Mouse (Mus musculus) ovary, postnatal 36 days (tissue): Measurements from ENCODE around the gene Nat8f2.

Experiments
- DNase-seq: peaks from one replicate; pipeline ENCODE4 v3.0.0; 2022; ENCODE audit warnings: low spot score, mixed read lengths

Nat8f2 gene

GRCm38 (mm10) chr6:85822286-85822685 lies 46.7 kb downstream of the Nat8f2 start:
- no peak for DNase-seq

- DNase-seq, result no peak
Measured at GRCm38 (mm10) chr6:85820837-85821236, 48.1 kb downstream of the Nat8f2 start, which contains the start of the genes Nat8f6 and Nat8f5. Gene Nat8f6 (minus strand): TSS chr6:85820954. Gene Nat8f5 (minus strand): TSS chr6:85820972.

GRCm38 (mm10) chr6:85818338-85818737 lies 50.6 kb downstream of the Nat8f2 start:
- no peak for DNase-seq
